Comparison of ENCODE assay signal across 8 mouse cellular contexts in genomic region chr3:37311897-37312369, GRCm38 (mm10). TPM values are rescaled to one million over a fixed set of nuclear protein-coding genes. Genes with fewer than 3 reads are reported as not detected.
A peak's percentile ranks its signal among the peaks of the same experiment; 100 is the strongest.
DNase-seq lines count a peak whose midpoint lies in the region; ATAC-seq and TF ChIP-seq lines count a peak whose summit lies in the region.

No protein-coding gene starts in this region.

- H3K4me2 ChIP-seq in kidney, embryonic 15.5 days, result peak overlapping the region; percentile 75
- H3K4me2 ChIP-seq in forebrain, embryonic 16.5 days (ENCODE audit: low read length), result peak overlapping the region; percentile 59
- peak overlapping the region; percentile 97 for H3K4me2 ChIP-seq in liver, postnatal 0 days (ENCODE audit: low read depth, low read length)

- H3K9ac ChIP-seq in kidney, embryonic 15.5 days, result peak overlapping the region; percentile 51
- H3K9ac ChIP-seq in forebrain, embryonic 16.5 days (replicated peaks; ENCODE audit: low read depth, low read length), result peak overlapping the region; percentile 88
- peak overlapping the region; percentile 91 for H3K9ac ChIP-seq in liver, postnatal 0 days (replicated peaks)

- H3K4me1 ChIP-seq in kidney, embryonic 15.5 days, result peaks cover 14% of the 10 kb centered on the region
- H3K4me1 ChIP-seq in bone marrow, adult 2 months (ENCODE audit: control insufficient read depth, insufficient read depth, low read length), result no peaks in the 10 kb centered on the region; the same call in 1 of the 2 replicates
- H3K4me1 ChIP-seq in forebrain, embryonic 16.5 days (replicated peaks; ENCODE audit: control insufficient read depth, insufficient read depth, low read length), result peaks cover 9% of the 10 kb centered on the region
- peaks cover 4% of the 10 kb centered on the region; the same call in 1 of the 2 replicates for H3K4me1 ChIP-seq in liver, postnatal 0 days (ENCODE audit: insufficient read depth)

- H3K27me3 ChIP-seq in kidney, embryonic 15.5 days, result no peaks in the 10 kb centered on the region
- no peaks in the 10 kb centered on the region for H3K27me3 ChIP-seq in forebrain, embryonic 16.5 days (replicated peaks; ENCODE audit: control insufficient read depth, insufficient read depth, low read length)
- H3K27me3 ChIP-seq in liver, postnatal 0 days (ENCODE audit: insufficient read depth, low read length), result no peaks in the 10 kb centered on the region

- TF ChIP-seq CTCF in bone marrow, adult 2 months (IDR thresholded peaks at IDR 0.05; ENCODE audit: control insufficient read depth, insufficient read depth, low read length), result no peak
- no peak for TF ChIP-seq CTCF in liver, postnatal 0 days (IDR thresholded peaks at IDR 0.05; ENCODE audit: low read depth)

- WGBS in kidney, embryonic 15.5 days, result 2% methylated on average over 10 of the region's 10 CpGs
- whole genome bisulfite sequencing in bone marrow, adult 2 months, result 1% methylated on average over 10 of the region's 10 CpGs
- WGBS in forebrain, embryonic 16.5 days, result 4% methylated on average over 10 of the region's 10 CpGs
- 2% methylated on average over 10 of the region's 10 CpGs for WGBS in liver, postnatal 0 days (ENCODE audit: insufficient replicate concordance)

- H3K9me3 ChIP-seq in kidney, embryonic 15.5 days (replicated peaks), result no peaks in the 10 kb centered on the region
- no peaks in the 10 kb centered on the region for H3K9me3 ChIP-seq in forebrain, embryonic 16.5 days (ENCODE audit: control insufficient read depth, low read length)
- H3K9me3 ChIP-seq in liver, postnatal 0 days (ENCODE audit: low read length), result no peaks in the 10 kb centered on the region

- H3K27ac ChIP-seq in kidney, embryonic 15.5 days, result 0 out of 2 replicates have a peak overlapping the region, but pooled peaks have one; percentile 37
- H3K27ac ChIP-seq in bone marrow, adult 2 months (ENCODE audit: control insufficient read depth, insufficient read depth, low read depth, low read length, poor library complexity), result no peak overlapping the region
- H3K27ac ChIP-seq in forebrain, embryonic 16.5 days (ENCODE audit: low read length), result no peak overlapping the region; the same call in 1 of the 2 replicates
- no peak overlapping the region for H3K27ac ChIP-seq in liver, postnatal 0 days (ENCODE audit: low read depth)

- TF ChIP-seq EP300 in liver, postnatal 0 days (IDR thresholded peaks at IDR 0.05; ENCODE audit: low read depth), result no peak

- H3K36me3 ChIP-seq in kidney, embryonic 15.5 days, result no peaks in the 10 kb centered on the region
- H3K36me3 ChIP-seq in forebrain, embryonic 16.5 days (ENCODE audit: control insufficient read depth, insufficient read depth), result no peaks in the 10 kb centered on the region
- no peaks in the 10 kb centered on the region for H3K36me3 ChIP-seq in liver, postnatal 0 days (replicated peaks; ENCODE audit: insufficient read depth, low read length)

- H3K4me3 ChIP-seq in kidney, embryonic 15.5 days (replicated peaks), result peak overlapping the region; percentile 88
- peak overlapping the region; percentile 88 for H3K4me3 ChIP-seq in bone marrow, adult 2 months (replicated peaks; ENCODE audit: control insufficient read depth, low read depth, low read length)
- peak overlapping the region; percentile 95 for H3K4me3 ChIP-seq in forebrain, embryonic 16.5 days (replicated peaks; ENCODE audit: low read length)
- H3K4me3 ChIP-seq in liver, postnatal 0 days (ENCODE audit: low read depth, low read length), result peak overlapping the region; percentile 95

- TF ChIP-seq POLR2A in bone marrow, adult 2 months (IDR thresholded peaks at IDR 0.05; ENCODE audit: borderline replicate concordance, control insufficient read depth, low read depth, low read length), result no peak

- DNase-seq in kidney, postnatal 4 days, result no peak
- DNase-seq in liver, postnatal 0 days, result no peak
- DNase-seq in adipocyte (ENCODE audit: low spot score), result no peak
- no peak for DNase-seq in right cerebral cortex, postnatal 4 days
- no peak for DNase-seq in right cerebral cortex, postnatal 14 days

- ATAC-seq in kidney, embryonic 15.5 days (replicated peaks; ENCODE audit: low FRiP score), result no peak; the same call in 1 of the 2 replicates
- no peak for ATAC-seq in forebrain, embryonic 16.5 days
- peak; percentile 46 for ATAC-seq in liver, postnatal 0 days

RNA-seq across cellular contexts. Expression of gene Bbs12, which starts 0.4 kb away (rescaled TPM):
- 8.5 and 8.7 TPM in 2 replicates for polyA plus RNA-seq in kidney, embryonic 15.5 days (2015; fragmentation: Nextera tagmentation; extraction: Ambion mirVana)
- polyA plus RNA-seq in bone marrow, adult 2 months (2011; ENCODE audit: insufficient read depth, insufficient read length, low replicate concordance, missing spikeins), result 2.9 and 3.4 TPM in 2 replicates
- polyA plus RNA-seq in forebrain, embryonic 16.5 days (2015; fragmentation: Nextera tagmentation; extraction: Ambion mirVana), result 5.8 and 6.1 TPM in 2 replicates
- 1.4 and 1.5 TPM in 2 replicates for polyA plus RNA-seq in liver, postnatal 0 days (2015; fragmentation: Nextera tagmentation; extraction: Ambion mirVana)

RNA-seq across cellular contexts. Expression of gene Cetn4, which starts 0.6 kb away (rescaled TPM):
- polyA plus RNA-seq in kidney, embryonic 15.5 days (2015; fragmentation: Nextera tagmentation; extraction: Ambion mirVana), result 3.8 and 4.2 TPM in 2 replicates
- polyA plus RNA-seq in bone marrow, adult 2 months (2011; ENCODE audit: insufficient read depth, insufficient read length, low replicate concordance, missing spikeins), result 1.7 and 4.8 TPM in 2 replicates
- polyA plus RNA-seq in forebrain, embryonic 16.5 days (2015; fragmentation: Nextera tagmentation; extraction: Ambion mirVana), result 1.8 and 2.8 TPM in 2 replicates
- polyA plus RNA-seq in liver, postnatal 0 days (2015; fragmentation: Nextera tagmentation; extraction: Ambion mirVana), result 1.3 TPM in 2 replicates

RNA-seq across cellular contexts. Expression of gene Fgf2, which starts 36.2 kb away (rescaled TPM):
- polyA plus RNA-seq in kidney, embryonic 15.5 days (2015; fragmentation: Nextera tagmentation; extraction: Ambion mirVana), result 2.3 and 2.4 TPM in 2 replicates
- 0.67 TPM in 1 of 2 replicates, not detected in the other for polyA plus RNA-seq in bone marrow, adult 2 months (2011; ENCODE audit: insufficient read depth, insufficient read length, low replicate concordance, missing spikeins)
- polyA plus RNA-seq in forebrain, embryonic 16.5 days (2015; fragmentation: Nextera tagmentation; extraction: Ambion mirVana), result 0.39 and 0.41 TPM in 2 replicates
- 0.26 and 0.29 TPM in 2 replicates for polyA plus RNA-seq in liver, postnatal 0 days (2015; fragmentation: Nextera tagmentation; extraction: Ambion mirVana)
